Mouse (Mus musculus) heart, embryonic 13.5 days (tissue): ENCODE results near the gene Cd5. TPM values are rescaled to one million over a fixed set of nuclear protein-coding genes. Genes with fewer than 3 reads are reported as not detected.

Source experiments
- ATAC-seq: fragments of 200-750 bp; cut with Nextera tagmentation; 2 replicates; pipeline ENCODE4 v1.8.0; 2017; ENCODE audit warnings: moderate TSS enrichment; ENCODE audit not compliant: insufficient number of reproducible peaks, low FRiP score, low TSS enrichment; ENCODE audit errors: extremely low read depth
- H3K27ac ChIP-seq: fragments of 300-500 bp; sonication (generic); replicated peaks from 2 replicates; pipeline ENCODE4 v1.5.1; 2015; ENCODE audit warnings: moderate library complexity, mild to moderate bottlenecking, inconsistent platforms
- H3K27me3 ChIP-seq: fragments of 300-500 bp; sonication (generic); replicated peaks from 2 replicates; pipeline ENCODE4 v1.6.1; 2015; ENCODE audit warnings: mild to moderate bottlenecking, inconsistent platforms
- H3K36me3 ChIP-seq: fragments of 300-500 bp; sonication (generic); 2 replicates; pipeline ENCODE4 v1.6.1; 2015; ENCODE audit warnings: mild to moderate bottlenecking, inconsistent platforms
- H3K4me1 ChIP-seq: fragments of 300-500 bp; sonication (generic); 2 replicates; pipeline ENCODE4 v1.6.1; 2015; ENCODE audit warnings: inconsistent platforms
- H3K4me2 ChIP-seq: fragments of 300-500 bp; sonication (generic); 2 replicates; pipeline ENCODE4 v1.6.1; 2015; ENCODE audit warnings: inconsistent platforms, mild to moderate bottlenecking, moderate library complexity
- H3K4me3 ChIP-seq: fragments of 300-500 bp; sonication (generic); 2 replicates; pipeline ENCODE4 v1.5.1; 2015; ENCODE audit warnings: moderate library complexity, mild to moderate bottlenecking, inconsistent platforms
- H3K9ac ChIP-seq: fragments of 300-500 bp; sonication (generic); 2 replicates; pipeline ENCODE4 v1.6.1; 2015; ENCODE audit warnings: inconsistent platforms, mild to moderate bottlenecking, moderate library complexity
- H3K9me3 ChIP-seq: fragments of 300-500 bp; sonication (generic); 2 replicates; pipeline ENCODE4 v1.6.1; 2016; ENCODE audit warnings: inconsistent platforms
- WGBS: fragments of 180-500 bp; shearing (Covaris S2); methylation state at CpG from one replicate; pipeline ENCODE4 v1.1.7; 2015; ENCODE audit warnings: mixed read lengths; 5-methylcytosine and 5-hydroxymethylcytosine counted together
- polyA plus RNA-seq: library from polyadenylated mRNA; unstranded; fragments of >200 nt; fragmentation: Nextera tagmentation; extraction: Ambion mirVana; gene quantifications from 2 replicates; pipeline ENCODE4 v1.2.1, GENCODE M21; 2015

Gene Cd5
- polyA plus RNA-seq, 1 experiment from 2014 or later = 0.71 TPM

- H3K27ac ChIP-seq = no peak overlapping the region
- no peak for ATAC-seq
- 66% methylated on average over 2 of the region's 2 CpGs for WGBS
Observed at GRCm38 (mm10) chr19:10685727-10686126, 53.1 kb downstream of the Cd5 start.

GRCm38 (mm10) chr19:10685081-10685480 is 53.7 kb downstream of the Cd5 start:
- Histone ChIP-seq H3K36me3 (no peaks in the 10 kb centered on the region), H3K9ac (no peak overlapping the region), H3K4me2 (no peak overlapping the region), H3K9me3 (no peaks in the 10 kb centered on the region), H3K4me1 (peaks cover 17% of the 10 kb centered on the region), H3K27ac (no peak overlapping the region), H3K27me3 (peaks cover 19% of the 10 kb centered on the region; the same call in 1 of the 2 replicates), H3K4me3 (no peak overlapping the region)
- WGBS = 86% methylated on average over 9 of the region's 9 CpGs
- ATAC-seq = no peak

More at GRCm38 (mm10) chr19:10685727-10686126, 53.1 kb downstream of the Cd5 start:
- H3K9me3 ChIP-seq = no peaks in the 10 kb centered on the region
- H3K4me1 ChIP-seq = peaks cover 23% of the 10 kb centered on the region
- no peak overlapping the region for H3K4me3 ChIP-seq
- H3K4me2 ChIP-seq = no peak overlapping the region
- H3K9ac ChIP-seq = no peak overlapping the region
- no peaks in the 10 kb centered on the region for H3K36me3 ChIP-seq
- H3K27me3 ChIP-seq = peaks cover 19% of the 10 kb centered on the region; the same call in 1 of the 2 replicates

GRCm38 (mm10) chr19:10681571-10681970 is 57.2 kb downstream of the Cd5 start:
- WGBS = 53% methylated on average over 4 of the region's 4 CpGs

GRCm38 (mm10) chr19:10678772-10679067 is 60.1 kb downstream of the Cd5 start:
- no peak overlapping the region for H3K4me2 ChIP-seq
- H3K9ac ChIP-seq = no peak overlapping the region
- no peak for ATAC-seq
- no peaks in the 10 kb centered on the region for H3K9me3 ChIP-seq
- H3K4me3 ChIP-seq = no peak overlapping the region
- WGBS = 73% methylated on average over 1 of the region's 1 CpGs
- H3K27ac ChIP-seq = no peak overlapping the region
- H3K27me3 ChIP-seq = peaks cover 15% of the 10 kb centered on the region; the same call in 1 of the 2 replicates
- no peaks in the 10 kb centered on the region for H3K36me3 ChIP-seq
- peaks cover 4% of the 10 kb centered on the region for H3K4me1 ChIP-seq

More at GRCm38 (mm10) chr19:10681571-10681970, 57.2 kb downstream of the Cd5 start:
- no peak for ATAC-seq
- H3K27ac ChIP-seq = no peak overlapping the region
- H3K36me3 ChIP-seq = no peaks in the 10 kb centered on the region
- no peak overlapping the region for H3K4me2 ChIP-seq
- H3K4me1 ChIP-seq = peaks cover 4% of the 10 kb centered on the region
- H3K9ac ChIP-seq = no peak overlapping the region
- H3K4me3 ChIP-seq = no peak overlapping the region
- H3K27me3 ChIP-seq = peaks cover 19% of the 10 kb centered on the region; the same call in 1 of the 2 replicates
- H3K9me3 ChIP-seq = no peaks in the 10 kb centered on the region

GRCm38 (mm10) chr19:10677915-10678771 is 60.7 kb downstream of the Cd5 start, which contains the start of gene Pga5:
TSS of gene Pga5 (minus strand) at chr19:10678071.
- H3K36me3 ChIP-seq = no peaks in the 10 kb centered on the region
- ATAC-seq = no peak; the same call in 1 of the 2 replicates
- no peak within 1 kb of the TSS for H3K27ac ChIP-seq
- H3K9ac ChIP-seq = 0 out of 2 replicates have a peak within 1 kb of the TSS, but pooled peaks have one; percentile 24
- no peak within 1 kb of the TSS for H3K4me3 ChIP-seq
- H3K9me3 ChIP-seq = no peaks in the 10 kb centered on the region
- H3K4me1 ChIP-seq = peaks cover 4% of the 10 kb centered on the region
- peaks cover 10% of the 10 kb centered on the region; the same call in 1 of the 2 replicates for H3K27me3 ChIP-seq
- 20% methylated on average over 6 of the region's 6 CpGs for WGBS
- no peak within 1 kb of the TSS for H3K4me2 ChIP-seq

GRCm38 (mm10) chr19:10676656-10677055 is 62.1 kb downstream of the Cd5 start:
- H3K4me1 ChIP-seq = peaks cover 4% of the 10 kb centered on the region
- ATAC-seq = no peak
- no peak overlapping the region for H3K4me3 ChIP-seq
- 81% methylated on average over 16 of the region's 16 CpGs for WGBS
- no peak overlapping the region for H3K27ac ChIP-seq
- H3K9ac ChIP-seq = no peak overlapping the region
- H3K36me3 ChIP-seq = no peaks in the 10 kb centered on the region
- H3K4me2 ChIP-seq = no peak overlapping the region
- H3K9me3 ChIP-seq = no peaks in the 10 kb centered on the region
- peaks cover 9% of the 10 kb centered on the region; the same call in 1 of the 2 replicates for H3K27me3 ChIP-seq

- Histone ChIP-seq H3K4me2 (no peak overlapping the region), H3K9me3 (no peaks in the 10 kb centered on the region), H3K36me3 (no peaks in the 10 kb centered on the region), H3K27ac (no peak overlapping the region), H3K9ac (no peak overlapping the region), H3K4me3 (no peak overlapping the region), H3K4me1 (no peaks in the 10 kb centered on the region; the same call in 1 of the 2 replicates), H3K27me3 (peaks cover 7% of the 10 kb centered on the region; the same call in 1 of the 2 replicates)
- WGBS = 31% methylated on average over 1 of the region's 1 CpGs
- ATAC-seq = no peak
Observed at GRCm38 (mm10) chr19:10673275-10673674, 65.5 kb downstream of the Cd5 start.

GRCm38 (mm10) chr19:10671854-10672417 is 66.9 kb downstream of the Cd5 start:
- Histone ChIP-seq H3K9me3 (no peaks in the 10 kb centered on the region), H3K27me3 (peaks cover 7% of the 10 kb centered on the region; the same call in 1 of the 2 replicates), H3K36me3 (no peaks in the 10 kb centered on the region), H3K4me2 (no peak overlapping the region), H3K4me3 (no peak overlapping the region), H3K27ac (no peak overlapping the region), H3K4me1 (no peaks in the 10 kb centered on the region), H3K9ac (no peak overlapping the region)
- WGBS = 70% methylated on average over 9 of the region's 9 CpGs
- no peak for ATAC-seq

- no peak overlapping the region for H3K4me3 ChIP-seq
- H3K4me1 ChIP-seq = no peaks in the 10 kb centered on the region
- H3K9me3 ChIP-seq = no peaks in the 10 kb centered on the region
- H3K27ac ChIP-seq = no peak overlapping the region
- no peak overlapping the region for H3K9ac ChIP-seq
- no peak overlapping the region for H3K4me2 ChIP-seq
- ATAC-seq = no peak
- no peaks in the 10 kb centered on the region for H3K36me3 ChIP-seq
- WGBS = 76% methylated on average over 4 of the region's 4 CpGs
- peaks cover 7% of the 10 kb centered on the region; the same call in 1 of the 2 replicates for H3K27me3 ChIP-seq
Observed at GRCm38 (mm10) chr19:10671319-10671718, 67.5 kb downstream of the Cd5 start.
